Mouse (Mus musculus) midbrain, embryonic 12.5 days (tissue): ENCODE data around the gene Prkag2. TPM values are rescaled to one million over a fixed set of nuclear protein-coding genes. Genes with fewer than 3 reads are reported as not detected.
A peak's percentile ranks its signal among the peaks of the same experiment; 100 is the strongest.

Experiments used
- ATAC-seq: fragments of 200-750 bp; cut with Nextera tagmentation; 2 replicates; pipeline ENCODE4 v1.8.0; 2017; ENCODE audit warnings: low read depth, moderate TSS enrichment, moderate library complexity; ENCODE audit not compliant: low FRiP score
- H3K27ac ChIP-seq: fragments of 300-500 bp; sonication (generic); replicated peaks from 2 replicates; pipeline ENCODE4 v1.5.1; 2016; ENCODE audit warnings: mild to moderate bottlenecking
- H3K27me3 ChIP-seq: fragments of 300-500 bp; sonication (generic); 2 replicates; pipeline ENCODE4 v1.6.1; 2016; ENCODE audit warnings: mild to moderate bottlenecking
- H3K36me3 ChIP-seq: fragments of 300-500 bp; sonication (generic); 2 replicates; pipeline ENCODE4 v1.6.1; 2016
- H3K4me1 ChIP-seq: fragments of 300-500 bp; sonication (generic); 2 replicates; pipeline ENCODE4 v1.6.1; 2016
- H3K4me2 ChIP-seq: fragments of 300-500 bp; sonication (generic); replicated peaks from 2 replicates; pipeline ENCODE4 v1.6.1; 2016; ENCODE audit warnings: mild to moderate bottlenecking, moderate library complexity
- H3K4me3 ChIP-seq: fragments of 300-500 bp; sonication (generic); 2 replicates; pipeline ENCODE4 v1.5.1; 2016; ENCODE audit warnings: mild to moderate bottlenecking
- H3K9ac ChIP-seq: fragments of 300-500 bp; sonication (generic); replicated peaks from 2 replicates; pipeline ENCODE4 v1.6.1; 2016; ENCODE audit warnings: mild to moderate bottlenecking, moderate library complexity
- H3K9me3 ChIP-seq: fragments of 300-500 bp; sonication (generic); 2 replicates; pipeline ENCODE4 v1.6.1; 2016; ENCODE audit warnings: mild to moderate bottlenecking
- WGBS: fragments of 180-500 bp; shearing (Covaris S2); methylation state at CpG from one replicate; pipeline ENCODE4 v1.1.7; 2016; 5-methylcytosine and 5-hydroxymethylcytosine counted together
- polyA plus RNA-seq: library from polyadenylated mRNA; unstranded; fragments of >200 nt; fragmentation: Nextera tagmentation; extraction: Ambion mirVana; gene quantifications from 2 replicates; pipeline ENCODE4 v1.2.1, GENCODE M21; 2016

Gene Prkag2
- polyA plus RNA-seq, 1 experiment from 2014 or later = 56.2 TPM

DNA sequence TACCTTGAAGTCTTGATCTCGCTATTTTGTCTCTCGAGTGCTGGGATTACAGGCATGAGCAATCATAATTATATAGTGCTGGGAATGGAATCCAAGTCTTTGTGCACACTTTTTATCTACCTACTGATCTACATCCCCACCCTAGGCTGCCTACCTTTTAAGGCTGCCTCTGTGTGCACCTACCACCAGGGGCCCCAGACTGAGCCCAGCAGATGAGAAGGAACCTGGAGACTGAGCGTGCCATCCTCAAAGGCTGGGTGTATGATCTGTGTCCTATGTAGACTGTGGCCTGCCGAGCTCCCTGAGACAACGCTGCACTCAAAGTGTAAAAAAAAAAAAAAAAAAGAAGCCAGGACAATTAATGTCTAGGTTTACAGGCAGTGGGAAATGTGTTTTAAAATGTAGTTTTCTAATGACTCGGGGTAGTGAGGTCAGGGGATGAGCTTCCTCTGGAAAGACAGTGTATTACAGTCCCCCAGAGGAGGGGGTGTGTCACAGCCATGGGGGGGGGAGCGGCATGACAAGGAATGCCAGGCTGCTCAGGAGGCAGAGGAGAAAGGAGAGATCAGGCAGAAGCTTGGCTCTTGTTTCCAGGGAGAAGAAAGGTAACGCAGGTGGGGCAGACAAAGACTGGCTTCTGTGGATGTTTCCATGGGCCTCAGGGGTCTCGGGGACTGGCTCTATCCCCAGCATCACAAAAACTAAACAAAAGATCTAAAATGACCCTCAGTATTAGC, 114.1 kb downstream of the Prkag2 start:
- Histone ChIP-seq H3K4me1 (peaks cover 7% of the 10 kb centered on the region; the same call in 1 of the 2 replicates), H3K4me2 (no peak overlapping the region), H3K36me3 (no peaks in the 10 kb centered on the region), H3K4me3 (no peak overlapping the region), H3K9ac (no peak overlapping the region), H3K27ac (0 out of 2 replicates have a peak overlapping the region, but pooled peaks have one; percentile 52), H3K27me3 (no peaks in the 10 kb centered on the region), H3K9me3 (no peaks in the 10 kb centered on the region)
- no peak for ATAC-seq
- 56% methylated on average over 9 of the region's 9 CpGs for WGBS

DNA sequence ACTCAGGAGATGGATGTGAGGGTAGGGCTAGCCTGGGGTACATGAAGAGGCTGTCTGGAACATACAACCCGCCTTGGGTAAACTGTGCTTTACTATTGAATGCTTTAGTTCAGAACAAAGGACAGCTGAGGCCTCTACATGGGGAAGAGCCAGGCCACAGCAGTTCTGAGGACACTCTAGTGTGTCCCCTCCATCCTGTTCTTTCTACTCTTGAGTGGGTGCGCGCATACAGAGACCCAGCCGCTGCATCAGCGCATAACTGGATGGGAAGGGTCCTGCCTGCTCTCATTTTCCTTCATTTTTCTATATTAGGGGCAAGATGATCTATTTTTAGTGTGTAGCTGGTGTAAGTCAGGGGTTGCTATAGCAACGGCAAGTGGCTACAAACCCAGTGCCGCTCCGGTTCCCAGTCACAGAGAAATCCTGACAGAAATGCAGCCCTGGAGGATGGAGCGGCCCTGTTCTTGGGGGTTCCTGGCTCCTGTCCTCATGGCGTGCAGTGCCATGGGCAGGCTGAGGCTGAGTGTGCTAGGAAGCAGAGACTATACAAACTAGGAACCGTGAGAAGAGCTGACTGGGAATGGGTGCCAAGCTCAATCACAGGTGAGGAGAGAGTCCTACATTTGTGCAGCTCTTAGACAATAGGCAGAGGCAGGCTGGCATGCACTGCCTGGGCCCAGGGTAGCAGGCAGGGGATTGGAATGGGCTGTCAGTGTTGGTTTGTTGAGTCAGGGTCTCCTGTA, 114.8 kb downstream of the Prkag2 start:
- Histone ChIP-seq H3K36me3 (no peaks in the 10 kb centered on the region), H3K4me1 (peaks cover 7% of the 10 kb centered on the region; the same call in 1 of the 2 replicates), H3K4me2 (no peak overlapping the region), H3K27me3 (no peaks in the 10 kb centered on the region), H3K9me3 (no peaks in the 10 kb centered on the region), H3K4me3 (no peak overlapping the region), H3K9ac (no peak overlapping the region), H3K27ac (peak overlapping the region; percentile 52)
- 70% methylated on average over 11 of the region's 11 CpGs for WGBS
- no peak for ATAC-seq

GRCm38 (mm10) chr5:24984157-24984556, 116.3 kb downstream of the Prkag2 start:
- Histone ChIP-seq H3K4me2 (no peak overlapping the region), H3K27me3 (no peaks in the 10 kb centered on the region), H3K4me1 (peaks cover 9% of the 10 kb centered on the region; the same call in 1 of the 2 replicates), H3K4me3 (no peak overlapping the region), H3K36me3 (no peaks in the 10 kb centered on the region), H3K9ac (no peak overlapping the region), H3K27ac (no peak overlapping the region), H3K9me3 (no peaks in the 10 kb centered on the region)
- no peak for ATAC-seq
- 72% methylated on average over 1 of the region's 1 CpGs for WGBS

DNA sequence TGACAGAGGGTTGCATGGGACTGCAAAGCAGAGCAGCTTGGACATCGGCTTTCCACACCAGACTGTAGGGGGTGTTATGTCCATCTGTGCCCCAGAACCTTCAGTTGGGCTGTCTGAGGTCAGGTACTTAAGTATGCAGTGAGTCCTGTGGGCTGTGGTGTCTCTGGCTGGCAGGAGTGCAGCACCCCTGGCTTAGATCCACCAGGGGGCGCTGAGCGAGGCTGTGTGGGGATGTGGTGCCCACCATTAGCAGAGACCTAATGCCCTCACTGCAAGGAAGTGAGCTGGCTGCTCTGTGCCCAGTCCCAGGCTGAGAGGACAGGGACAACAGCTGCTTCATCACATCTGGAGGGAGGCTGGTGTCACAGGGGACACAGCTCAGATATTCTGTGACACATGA, 116.9 kb downstream of the Prkag2 start:
- Histone ChIP-seq H3K4me1 (peaks cover 10% of the 10 kb centered on the region; the same call in 1 of the 2 replicates), H3K27me3 (no peaks in the 10 kb centered on the region), H3K36me3 (no peaks in the 10 kb centered on the region), H3K4me2 (no peak overlapping the region), H3K4me3 (no peak overlapping the region), H3K9ac (no peak overlapping the region), H3K9me3 (no peaks in the 10 kb centered on the region), H3K27ac (no peak overlapping the region)
- 10% methylated on average over 3 of the region's 3 CpGs for WGBS
- 0 out of 2 replicates have a peak, but pooled peaks have one; percentile 27 for ATAC-seq

DNA sequence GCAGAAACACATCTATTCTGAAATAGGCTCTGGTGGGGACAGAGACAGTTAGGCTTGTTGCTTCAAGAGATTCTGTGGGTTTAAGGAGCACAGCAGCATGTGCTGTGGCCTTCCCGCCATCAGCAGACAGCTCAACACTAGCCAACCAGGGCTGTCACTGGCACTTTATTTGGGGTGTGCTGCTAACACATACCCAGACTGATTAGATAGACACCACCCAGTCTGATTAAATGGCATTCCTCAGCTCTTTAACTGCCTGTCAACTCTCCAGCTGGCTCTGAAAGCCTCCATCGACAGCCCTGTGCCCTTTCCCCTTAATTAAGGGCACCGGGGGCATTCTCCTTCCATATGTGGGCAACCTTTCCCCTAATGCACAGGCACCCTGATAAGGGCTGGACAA, 118.2 kb downstream of the Prkag2 start:
- WGBS = 82% methylated on average over 3 of the region's 3 CpGs
- Histone ChIP-seq H3K9ac (no peak overlapping the region), H3K27me3 (no peaks in the 10 kb centered on the region), H3K4me2 (no peak overlapping the region), H3K4me3 (no peak overlapping the region), H3K4me1 (peaks cover 10% of the 10 kb centered on the region; the same call in 1 of the 2 replicates), H3K36me3 (no peaks in the 10 kb centered on the region), H3K9me3 (no peaks in the 10 kb centered on the region), H3K27ac (no peak overlapping the region)
- no peak for ATAC-seq

GRCm38 (mm10) chr5:24981765-24982164, 118.7 kb downstream of the Prkag2 start:
- Histone ChIP-seq H3K4me2 (no peak overlapping the region), H3K27me3 (no peaks in the 10 kb centered on the region), H3K4me3 (no peak overlapping the region), H3K9me3 (no peaks in the 10 kb centered on the region), H3K27ac (no peak overlapping the region), H3K36me3 (no peaks in the 10 kb centered on the region), H3K9ac (no peak overlapping the region), H3K4me1 (peaks cover 10% of the 10 kb centered on the region; the same call in 1 of the 2 replicates)
- no peak for ATAC-seq
- WGBS = 73% methylated on average over 6 of the region's 6 CpGs

GRCm38 (mm10) chr5:24979968-24980345, 120.5 kb downstream of the Prkag2 start:
- H3K4me3 ChIP-seq = no peak overlapping the region
- WGBS = 78% methylated on average over 10 of the region's 10 CpGs
- no peak overlapping the region for H3K9ac ChIP-seq
- H3K36me3 ChIP-seq = no peaks in the 10 kb centered on the region
- H3K27me3 ChIP-seq = no peaks in the 10 kb centered on the region
- peaks cover 7% of the 10 kb centered on the region; the same call in 1 of the 2 replicates for H3K4me1 ChIP-seq
- H3K27ac ChIP-seq = no peak overlapping the region
- no peak overlapping the region for H3K4me2 ChIP-seq
- no peaks in the 10 kb centered on the region for H3K9me3 ChIP-seq
- no peak for ATAC-seq

DNA sequence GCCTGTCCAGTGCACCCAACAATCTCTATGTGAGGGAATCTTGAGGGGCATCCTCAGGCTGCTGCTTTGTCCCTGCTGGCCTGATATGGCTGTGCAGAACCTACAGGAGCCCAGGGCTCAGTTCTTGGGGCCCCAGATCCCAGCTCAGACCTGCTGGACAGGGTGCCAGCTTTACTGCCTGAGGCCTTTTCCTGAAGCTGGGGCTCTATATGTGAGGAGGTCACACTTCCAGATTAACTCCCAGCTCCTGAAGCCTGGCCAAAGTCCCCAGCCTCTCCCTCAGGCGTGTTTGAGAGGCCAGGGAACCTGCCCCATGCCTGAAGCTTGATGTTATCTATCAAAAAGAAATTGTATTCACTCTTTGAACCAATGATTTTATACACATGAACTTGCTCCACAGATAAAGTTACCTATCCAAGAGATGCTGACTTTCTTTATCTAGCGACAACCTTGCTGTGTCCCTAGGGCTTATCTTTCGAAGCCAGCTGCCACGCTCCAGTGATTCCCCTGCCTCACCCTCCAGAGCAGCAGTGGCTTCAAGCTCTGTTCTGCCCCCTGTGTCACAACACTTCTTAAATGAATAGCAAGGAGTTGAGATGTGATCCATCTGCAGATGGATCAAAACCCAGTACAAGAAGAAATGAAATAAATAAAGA, 121.0 kb downstream of the Prkag2 start:
- Histone ChIP-seq H3K4me2 (no peak overlapping the region), H3K36me3 (no peaks in the 10 kb centered on the region), H3K9me3 (no peaks in the 10 kb centered on the region), H3K4me3 (no peak overlapping the region), H3K27me3 (no peaks in the 10 kb centered on the region), H3K4me1 (peaks cover 7% of the 10 kb centered on the region; the same call in 1 of the 2 replicates), H3K9ac (no peak overlapping the region), H3K27ac (no peak overlapping the region)
- WGBS = 33% methylated on average over 4 of the region's 4 CpGs
- ATAC-seq = no peak

DNA sequence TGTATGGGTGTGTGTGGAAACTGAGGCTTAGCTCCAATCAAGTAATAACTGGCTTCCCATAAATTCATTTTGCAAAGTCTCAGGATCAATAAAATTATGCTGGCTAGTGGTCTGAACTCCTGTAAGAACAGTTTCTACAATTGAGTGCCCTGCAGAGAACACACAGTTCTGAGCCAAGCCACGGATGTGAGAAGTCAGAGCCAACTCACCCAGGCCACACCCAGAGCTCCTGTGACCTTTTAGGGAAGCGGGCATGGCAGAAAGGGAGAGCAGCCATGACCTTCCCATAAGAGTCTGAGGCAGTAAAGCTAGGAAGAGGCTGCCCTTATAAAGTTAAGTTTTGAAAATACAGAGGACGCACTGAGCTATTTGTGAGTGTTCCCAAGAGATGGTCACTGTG, 123.5 kb downstream of the Prkag2 start:
- no peak for ATAC-seq
- WGBS = 75% methylated on average over 3 of the region's 3 CpGs

GRCm38 (mm10) chr5:24976236-24976635, 124.2 kb downstream of the Prkag2 start:
- no peak overlapping the region for H3K4me3 ChIP-seq
- ATAC-seq = no peak
- H3K4me1 ChIP-seq = peaks cover 7% of the 10 kb centered on the region; the same call in 1 of the 2 replicates
- H3K4me2 ChIP-seq = no peak overlapping the region
- H3K27ac ChIP-seq = no peak overlapping the region
- 63% methylated on average over 12 of the region's 12 CpGs for whole genome bisulfite sequencing
- H3K9ac ChIP-seq = no peak overlapping the region
- H3K9me3 ChIP-seq = no peaks in the 10 kb centered on the region
- no peaks in the 10 kb centered on the region for H3K36me3 ChIP-seq
- no peaks in the 10 kb centered on the region for H3K27me3 ChIP-seq

More for the DNA sequence above, 123.5 kb downstream of the Prkag2 start:
- H3K9me3 ChIP-seq = no peaks in the 10 kb centered on the region
- H3K27me3 ChIP-seq = no peaks in the 10 kb centered on the region
- peaks cover 7% of the 10 kb centered on the region; the same call in 1 of the 2 replicates for H3K4me1 ChIP-seq
- H3K36me3 ChIP-seq = no peaks in the 10 kb centered on the region
- H3K9ac ChIP-seq = no peak overlapping the region
- no peak overlapping the region for H3K4me3 ChIP-seq
- H3K4me2 ChIP-seq = no peak overlapping the region
- H3K27ac ChIP-seq = no peak overlapping the region

DNA sequence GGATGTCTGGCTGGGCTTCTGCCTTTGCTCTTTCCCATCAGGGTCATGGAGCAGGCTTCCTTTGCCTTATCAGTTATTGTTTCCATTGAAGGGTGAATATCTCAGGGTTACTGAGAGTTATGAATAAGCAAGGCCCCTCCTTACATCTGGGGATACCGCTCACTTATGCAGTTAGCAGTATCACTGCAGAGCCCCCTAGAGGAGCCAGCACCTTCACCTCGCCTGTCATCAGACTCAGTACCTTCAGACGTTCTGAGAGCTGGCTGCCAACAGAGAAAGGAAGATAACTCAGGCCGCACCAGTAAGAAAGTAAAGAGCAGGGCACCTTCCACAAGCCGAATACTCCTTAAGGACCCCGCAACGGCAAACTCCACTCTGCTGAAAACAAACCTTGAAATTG, 125.3 kb downstream of the Prkag2 start:
- Histone ChIP-seq H3K9me3 (no peaks in the 10 kb centered on the region), H3K4me2 (no peak overlapping the region), H3K4me1 (peaks cover 7% of the 10 kb centered on the region; the same call in 1 of the 2 replicates), H3K27ac (no peak overlapping the region), H3K27me3 (no peaks in the 10 kb centered on the region), H3K36me3 (no peaks in the 10 kb centered on the region), H3K4me3 (no peak overlapping the region), H3K9ac (no peak overlapping the region)
- no peak for ATAC-seq
- WGBS = 75% methylated on average over 7 of the region's 7 CpGs
